Mouse (Mus musculus): ENCODE data around the gene Slc26a9. TPM values are rescaled to one million over a fixed set of nuclear protein-coding genes. Genes with fewer than 3 reads are reported as not detected.
A peak's percentile ranks its signal among the peaks of the same experiment; 100 is the strongest.

The Slc26a9 gene
- polyA plus RNA-seq, 1 experiment, result 38.8 TPM

DNA sequence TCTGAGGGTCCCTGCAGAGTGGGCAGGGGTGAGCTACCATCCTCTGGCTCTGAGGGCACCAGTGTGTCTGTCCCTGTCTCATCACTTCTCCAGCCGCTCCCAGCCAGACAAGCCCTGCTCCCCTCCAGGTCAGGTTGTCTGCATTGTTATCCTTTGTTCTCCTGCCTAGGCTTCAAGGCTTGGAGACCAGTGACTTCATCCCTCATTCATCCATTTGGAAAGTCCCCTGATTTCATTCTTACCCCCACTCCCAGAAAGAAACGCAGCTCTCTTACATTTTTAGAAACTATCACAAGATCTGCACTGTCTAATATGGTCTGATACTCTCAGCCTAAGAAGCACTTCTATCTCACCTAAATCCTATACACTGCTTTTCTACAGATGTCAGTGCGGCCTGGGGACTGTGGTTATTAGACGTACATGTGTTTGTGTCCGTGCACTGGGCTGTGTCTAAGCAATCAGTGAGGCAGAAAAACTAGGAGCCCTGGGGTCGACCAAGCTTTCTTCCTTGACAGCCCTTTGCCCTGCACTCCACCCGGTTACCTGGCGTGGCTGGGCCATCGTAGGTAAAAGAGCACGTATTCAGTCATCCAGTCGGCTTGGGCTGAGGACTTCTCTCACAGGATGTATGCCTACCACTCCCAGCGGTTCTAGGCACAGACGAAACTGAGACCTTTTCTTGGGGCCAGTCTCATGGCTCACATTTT lies 10.2 kb upstream of the Slc26a9 start:
- Histone ChIP-seq H3K4me1 (ENCODE audit: control insufficient read depth, insufficient read depth, low read length) (no peaks in the 10 kb centered on the region), H3K4me3 (replicated peaks; ENCODE audit: extremely low read depth, low read depth, low read length) (no peak overlapping the region)
- TF ChIP-seq CTCF (IDR thresholded peaks at IDR 0.05; ENCODE audit: insufficient read depth, low read length) (no peak), POLR2A (IDR thresholded peaks at IDR 0.05; ENCODE audit: borderline replicate concordance, extremely low read depth, low read depth, low read length) (no peak)
- 76% methylated on average over 13 of the region's 13 CpGs for WGBS
- DNase-seq, result no peak

DNA sequence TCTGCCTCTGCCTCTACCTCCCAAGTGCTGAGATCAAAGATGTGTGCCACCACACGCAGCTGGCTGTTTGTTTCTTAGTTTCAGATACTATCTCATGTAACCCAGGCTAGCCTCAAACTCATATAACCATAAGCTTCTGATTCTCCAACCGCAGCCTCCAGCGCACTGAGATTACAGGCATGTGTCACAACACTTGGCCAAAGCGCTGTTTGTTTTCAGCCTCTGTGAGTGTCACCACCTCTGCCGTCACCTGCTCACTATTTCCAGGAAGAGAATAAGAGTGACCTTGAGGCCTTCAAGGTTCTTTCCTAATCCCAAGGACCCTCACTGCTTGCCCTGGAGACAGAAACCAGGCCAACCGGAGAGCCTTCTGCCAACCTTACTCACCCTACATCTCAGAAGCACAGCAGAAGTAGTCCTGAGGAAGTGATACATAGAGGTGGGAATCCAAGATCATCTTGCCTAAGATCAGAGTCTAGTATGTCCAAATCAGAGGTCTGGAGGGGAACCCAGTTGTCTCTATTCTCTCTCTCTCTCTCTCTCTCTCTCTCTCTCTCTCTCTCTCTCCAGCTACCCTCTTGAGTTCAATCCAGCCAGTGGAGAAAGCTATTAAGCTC lies 9.1 kb upstream of the Slc26a9 start:
- 84% methylated on average over 6 of the region's 6 CpGs for WGBS
- TF ChIP-seq POLR2A (IDR thresholded peaks at IDR 0.05; ENCODE audit: borderline replicate concordance, extremely low read depth, low read depth, low read length) (no peak), CTCF (IDR thresholded peaks at IDR 0.05; ENCODE audit: insufficient read depth, low read length) (no peak)
- no peak for DNase-seq
- no peak overlapping the region for H3K4me3 ChIP-seq (replicated peaks; ENCODE audit: extremely low read depth, low read depth, low read length)
- H3K4me1 ChIP-seq (ENCODE audit: control insufficient read depth, insufficient read depth, low read length), result no peaks in the 10 kb centered on the region

DNA sequence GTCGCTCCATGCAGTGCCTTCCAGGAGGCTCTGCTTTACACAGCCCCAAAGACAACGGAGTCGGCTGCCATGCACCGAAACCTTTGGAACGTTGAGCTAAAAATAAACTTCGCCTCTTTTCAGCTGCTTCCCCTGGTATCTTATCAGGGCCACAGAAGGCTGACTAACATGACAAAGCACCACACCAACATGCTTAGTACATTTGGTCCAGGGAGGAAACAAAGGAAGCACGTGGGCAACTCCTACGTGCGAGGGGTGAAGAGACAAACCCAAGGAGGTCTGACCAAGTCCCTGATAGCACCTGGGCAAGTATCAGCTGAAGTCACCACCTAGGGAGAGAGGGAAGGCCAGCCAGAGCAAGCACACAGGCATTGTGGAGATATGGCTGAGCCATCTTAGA lies 7.3 kb upstream of the Slc26a9 start:
- WGBS, result 54% methylated on average over 9 of the region's 9 CpGs
- DNase-seq, result no peak

GRCm38 (mm10) chr1:131737269-131737668 lies 6.6 kb upstream of the Slc26a9 start:
- no peak for TF ChIP-seq POLR2A (IDR thresholded peaks at IDR 0.05; ENCODE audit: borderline replicate concordance, extremely low read depth, low read depth, low read length)
- no peak for TF ChIP-seq CTCF (IDR thresholded peaks at IDR 0.05; ENCODE audit: insufficient read depth, low read length)
- no peak for DNase-seq
- Histone ChIP-seq H3K4me1 (ENCODE audit: control insufficient read depth, insufficient read depth, low read length) (0 out of 2 replicates have a peak, but pooled peaks cover 2% of the 10 kb centered on the region), H3K4me3 (replicated peaks; ENCODE audit: extremely low read depth, low read depth, low read length) (no peak overlapping the region)
- WGBS, result 31% methylated on average over 5 of the region's 5 CpGs

More for the DNA sequence above, 7.3 kb upstream of the Slc26a9 start:
- Histone ChIP-seq H3K4me3 (replicated peaks; ENCODE audit: extremely low read depth, low read depth, low read length) (no peak overlapping the region), H3K4me1 (ENCODE audit: control insufficient read depth, insufficient read depth, low read length) (0 out of 2 replicates have a peak, but pooled peaks cover 2% of the 10 kb centered on the region)
- TF ChIP-seq POLR2A (IDR thresholded peaks at IDR 0.05; ENCODE audit: borderline replicate concordance, extremely low read depth, low read depth, low read length) (no peak), CTCF (IDR thresholded peaks at IDR 0.05; ENCODE audit: insufficient read depth, low read length) (no peak)

DNA sequence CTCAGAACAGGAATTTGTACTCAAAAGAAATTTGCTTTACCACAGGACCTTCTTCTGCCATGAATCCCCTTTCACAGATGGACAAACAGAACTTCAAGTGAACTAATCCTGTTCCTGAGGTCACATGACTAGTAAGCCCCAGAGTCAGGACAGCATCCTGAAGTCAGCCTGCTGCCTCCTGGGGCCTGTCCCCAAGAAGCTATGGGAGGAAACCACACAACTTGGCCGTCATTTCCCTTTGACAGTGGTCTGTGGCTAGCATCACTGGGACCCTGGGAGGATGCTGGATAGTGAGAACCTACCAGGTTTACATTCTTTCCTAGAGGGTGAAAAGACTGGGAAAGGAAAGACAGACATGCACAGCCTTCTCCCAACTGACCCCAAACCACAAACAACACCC lies 5.1 kb upstream of the Slc26a9 start:
- TF ChIP-seq CTCF (IDR thresholded peaks at IDR 0.05; ENCODE audit: insufficient read depth, low read length) (no peak), POLR2A (IDR thresholded peaks at IDR 0.05; ENCODE audit: borderline replicate concordance, extremely low read depth, low read depth, low read length) (no peak)
- 0 out of 2 replicates have a peak, but pooled peaks cover 2% of the 10 kb centered on the region for H3K4me1 ChIP-seq (ENCODE audit: control insufficient read depth, insufficient read depth, low read length)
- DNase-seq, result no peak
- 70% methylated on average over 1 of the region's 1 CpGs for WGBS
- no peak overlapping the region for H3K4me3 ChIP-seq (replicated peaks; ENCODE audit: extremely low read depth, low read depth, low read length)

DNA sequence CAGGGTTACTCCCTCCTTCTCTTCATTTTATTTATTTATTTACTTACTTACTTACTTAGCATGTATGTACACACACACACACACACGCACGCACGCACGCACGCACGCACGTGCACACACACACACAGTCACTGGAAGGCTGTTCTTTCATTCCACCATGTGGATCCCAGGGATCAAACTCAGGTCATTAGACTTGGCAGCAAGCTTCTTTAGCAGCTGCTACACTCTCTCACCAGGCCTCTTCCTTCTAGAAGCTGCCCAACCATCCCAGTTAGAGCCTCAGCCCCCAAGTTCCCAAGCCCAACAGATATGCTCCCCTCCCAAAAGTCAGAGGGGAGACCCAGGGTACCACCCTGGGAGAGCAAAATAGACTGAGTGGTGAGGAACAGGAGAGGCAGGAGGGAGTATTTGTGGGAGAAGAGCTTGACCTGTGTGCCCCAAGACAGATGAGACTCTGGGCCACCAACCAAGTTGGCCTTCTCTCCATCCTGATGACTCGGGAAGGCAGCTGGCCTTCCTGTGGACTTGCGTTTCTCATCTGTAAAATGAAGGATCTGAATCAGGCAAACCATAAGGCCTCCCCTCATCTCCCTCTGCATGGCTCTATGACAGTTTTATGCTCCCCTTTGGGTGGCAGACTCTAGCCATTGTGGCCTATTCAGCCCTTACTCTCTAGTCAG lies 4.2 kb upstream of the Slc26a9 start:
- TF ChIP-seq POLR2A (IDR thresholded peaks at IDR 0.05; ENCODE audit: borderline replicate concordance, extremely low read depth, low read depth, low read length) (no peak), CTCF (IDR thresholded peaks at IDR 0.05; ENCODE audit: insufficient read depth, low read length) (no peak)
- 0 out of 2 replicates have a peak, but pooled peaks cover 2% of the 10 kb centered on the region for H3K4me1 ChIP-seq (ENCODE audit: control insufficient read depth, insufficient read depth, low read length)
- DNase-seq, result no peak
- WGBS, result 80% methylated on average over 9 of the region's 9 CpGs
- no peak overlapping the region for H3K4me3 ChIP-seq (replicated peaks; ENCODE audit: extremely low read depth, low read depth, low read length)

- 67% methylated on average over 5 of the region's 5 CpGs for WGBS
- Histone ChIP-seq H3K4me3 (replicated peaks; ENCODE audit: extremely low read depth, low read depth, low read length) (peak overlapping the region; percentile 26), H3K4me1 (ENCODE audit: control insufficient read depth, insufficient read depth, low read length) (peaks cover 2% of the 10 kb centered on the region; the same call in 1 of the 2 replicates)
- DNase-seq, result no peak
- no peak for TF ChIP-seq POLR2A (IDR thresholded peaks at IDR 0.05; ENCODE audit: borderline replicate concordance, extremely low read depth, low read depth, low read length)
- no peak for TF ChIP-seq CTCF (IDR thresholded peaks at IDR 0.05; ENCODE audit: insufficient read depth, low read length)
These were observed 1.6 kb downstream of the Slc26a9 start for GRCm38 (mm10) chr1:131745391-131745790.

- 70% methylated on average over 2 of the region's 2 CpGs for WGBS
- peaks cover 2% of the 10 kb centered on the region for H3K4me1 ChIP-seq (ENCODE audit: control insufficient read depth, insufficient read depth, low read length)
- H3K4me3 ChIP-seq (replicated peaks; ENCODE audit: extremely low read depth, low read depth, low read length), result no peak overlapping the region
- DNase-seq, result no peak
- TF ChIP-seq POLR2A (IDR thresholded peaks at IDR 0.05; ENCODE audit: borderline replicate concordance, extremely low read depth, low read depth, low read length) (no peak), CTCF (IDR thresholded peaks at IDR 0.05; ENCODE audit: insufficient read depth, low read length) (no peak)
These were observed 3.9 kb downstream of the Slc26a9 start for GRCm38 (mm10) chr1:131747761-131748160.

- TF ChIP-seq CTCF (IDR thresholded peaks at IDR 0.05; ENCODE audit: insufficient read depth, low read length) (no peak), POLR2A (IDR thresholded peaks at IDR 0.05; ENCODE audit: borderline replicate concordance, extremely low read depth, low read depth, low read length) (no peak)
- Histone ChIP-seq H3K4me1 (ENCODE audit: control insufficient read depth, insufficient read depth, low read length) (peaks cover 2% of the 10 kb centered on the region), H3K4me3 (replicated peaks; ENCODE audit: extremely low read depth, low read depth, low read length) (no peak overlapping the region)
- DNase-seq, result no peak
- 71% methylated on average over 2 of the region's 2 CpGs for WGBS
These were observed 4.8 kb downstream of the Slc26a9 start for GRCm38 (mm10) chr1:131748636-131749035.
